ENCODE assay signal across 9 mouse cellular contexts in genomic region chr3:55828481-55829256, GRCm38 (mm10). TPM values are rescaled to one million over a fixed set of nuclear protein-coding genes. Genes with fewer than 3 reads are reported as not detected.
DNase-seq lines count a peak whose midpoint lies in the region; ATAC-seq and TF ChIP-seq lines count a peak whose summit lies in the region.
"Had no signal": no experiment of that assay in that cellular context is flagged by ENCODE, and none has a peak within 500 bp of the region (broad histone marks: within the 10 kb centered on the region; RNA-seq: fewer than 3 reads in every experiment).

No protein-coding gene starts in this region.

- H3K4me2 ChIP-seq in lung, embryonic 14.5 days: no peak overlapping the region
- H3K4me2 ChIP-seq in hindbrain, embryonic 14.5 days (replicated peaks): no peak overlapping the region
- no peak overlapping the region for H3K4me2 ChIP-seq in forebrain, embryonic 11.5 days (ENCODE audit: low read depth, low read length, severe bottlenecking)

- H3K4me1 ChIP-seq in lung, embryonic 14.5 days (ENCODE audit: insufficient read depth): no peaks in the 10 kb centered on the region
- H3K4me1 ChIP-seq in hindbrain, embryonic 14.5 days (replicated peaks; ENCODE audit: control insufficient read depth, insufficient read depth, low read length): peaks cover 20% of the 10 kb centered on the region
- H3K4me1 ChIP-seq in forebrain, embryonic 11.5 days (replicated peaks; ENCODE audit: control insufficient read depth, insufficient read depth, low read length): no peaks in the 10 kb centered on the region

- H3K4me3 ChIP-seq in lung, embryonic 14.5 days (ENCODE audit: low read depth, low read length): no peak overlapping the region
- H3K4me3 ChIP-seq in hindbrain, embryonic 14.5 days (replicated peaks; ENCODE audit: low read length): no peak overlapping the region
- H3K4me3 ChIP-seq in left cerebral cortex, adult 2 months: no peak overlapping the region
- no peak overlapping the region for H3K4me3 ChIP-seq in forebrain, embryonic 11.5 days (ENCODE audit: low read depth, low read length)

- DNase-seq in lung, embryonic 14.5 days: peak; percentile 74
- no peak for DNase-seq in lung, postnatal 4 days
- DNase-seq in c-Kit-positive CD71-negative TER-119-negative erythroid progenitor cells, embryonic 14.5 days (ENCODE audit: low read depth): peak; percentile 31
- no peak for DNase-seq in hindbrain, embryonic 14.5 days (ENCODE audit: low spot score)
- no peak for DNase-seq in cerebellum, adult 11-12 months
- DNase-seq in left cerebral cortex, adult 2 months (ENCODE audit: extremely low spot score in 1 of 2, low spot score in 2 of 2): no peak
- DNase-seq in forebrain, embryonic 11.5 days (ENCODE audit: low spot score): no peak

- H3K9ac ChIP-seq in lung, embryonic 14.5 days: no peak overlapping the region
- H3K9ac ChIP-seq in hindbrain, embryonic 14.5 days: no peak overlapping the region
- H3K9ac ChIP-seq in forebrain, embryonic 11.5 days (ENCODE audit: low read length): no peak overlapping the region

- WGBS in lung, embryonic 14.5 days: 24% methylated on average over 10 of the region's 10 CpGs
- WGBS in hindbrain, embryonic 14.5 days: 46% methylated on average over 10 of the region's 10 CpGs
- WGBS in forebrain, embryonic 11.5 days: 66% methylated on average over 10 of the region's 10 CpGs

- H3K27ac ChIP-seq in lung, embryonic 14.5 days (ENCODE audit: low read depth): peak overlapping the region; percentile 28; the same call in 1 of the 2 replicates
- H3K27ac ChIP-seq in hindbrain, embryonic 14.5 days: peak overlapping the region; percentile 62; the same call in 1 of the 2 replicates
- H3K27ac ChIP-seq in left cerebral cortex, adult 2 months: no peak overlapping the region
- H3K27ac ChIP-seq in forebrain, embryonic 11.5 days (ENCODE audit: low read depth, low read length): no peak overlapping the region

- ATAC-seq in lung, embryonic 14.5 days (ENCODE audit: insufficient read depth): peak; percentile 93
- ATAC-seq in hindbrain, embryonic 14.5 days (ENCODE audit: low FRiP score): no peak
- ATAC-seq in megakaryocyte, adult 5-6 weeks (ENCODE audit: poor library complexity, severe bottlenecking): peak; percentile 90
- ATAC-seq in forebrain, embryonic 11.5 days (replicated peaks; ENCODE audit: low FRiP score): no peak
- ATAC-seq: Patski had no signal

- H3K27me3 ChIP-seq in lung, embryonic 14.5 days (ENCODE audit: insufficient read depth, low read length): no peaks in the 10 kb centered on the region
- H3K27me3 ChIP-seq in hindbrain, embryonic 14.5 days (ENCODE audit: control insufficient read depth, insufficient read depth, low read length): no peaks in the 10 kb centered on the region
- H3K27me3 ChIP-seq in forebrain, embryonic 11.5 days (ENCODE audit: control insufficient read depth, insufficient read depth, low read length): no peaks in the 10 kb centered on the region
- H3K27me3 ChIP-seq: Patski had no signal

- H3K36me3 ChIP-seq in lung, embryonic 14.5 days (ENCODE audit: insufficient read depth): no peaks in the 10 kb centered on the region
- no peaks in the 10 kb centered on the region for H3K36me3 ChIP-seq in hindbrain, embryonic 14.5 days (replicated peaks; ENCODE audit: control insufficient read depth, insufficient read depth)
- no peaks in the 10 kb centered on the region for H3K36me3 ChIP-seq in forebrain, embryonic 11.5 days (ENCODE audit: control insufficient read depth, insufficient read depth, low read length)

- intact Hi-C loops in left cerebral cortex, adult 2 months (cut with DNase I): no loop called here

- no peak for TF ChIP-seq CTCF in lung, embryonic 14.5 days (IDR thresholded peaks at IDR 0.05; ENCODE audit: low read depth)
- no peak for TF ChIP-seq CTCF in left cerebral cortex, adult 2 months (IDR thresholded peaks at IDR 0.05)

- no peaks in the 10 kb centered on the region for H3K9me3 ChIP-seq in lung, embryonic 14.5 days (ENCODE audit: low read depth, low read length)
- no peaks in the 10 kb centered on the region for H3K9me3 ChIP-seq in hindbrain, embryonic 14.5 days (ENCODE audit: control insufficient read depth, low read length)
- no peaks in the 10 kb centered on the region for H3K9me3 ChIP-seq in forebrain, embryonic 11.5 days (ENCODE audit: control insufficient read depth, low read length)

RNA-seq across cellular contexts. Expression of gene Mab21l1, which starts 46.4 kb away (rescaled TPM):
- 0.78 and 1.1 TPM in 2 replicates for polyA plus RNA-seq in lung, embryonic 14.5 days (2014; fragmentation: Nextera tagmentation; extraction: Ambion mirVana)
- polyA plus RNA-seq in hindbrain, embryonic 14.5 days (2014; fragmentation: Nextera tagmentation; extraction: Ambion mirVana): 131 and 149 TPM in 2 replicates
- not detected in 2 replicates for total RNA-seq in megakaryocyte, adult 5-6 weeks (2015)
- not detected in 2 replicates for total RNA-seq in megakaryocyte, adult 5-6 weeks (2017)
- total RNA-seq in left cerebral cortex, adult 2 months (2021): 1 to 10 TPM; 1.7 to 2.0 TPM
- polyA plus RNA-seq in forebrain, embryonic 11.5 days (2014; fragmentation: Nextera tagmentation; extraction: Ambion mirVana): 16.6 and 20.5 TPM in 2 replicates

Comparison
In these comparisons a context has a peak if more than half of its experiments do, and no peak if none do; other contexts are left out.
1. DNase-seq: peak in lung, embryonic 14.5 days (single experiment) and c-Kit-positive CD71-negative TER-119-negative erythroid progenitor cells, embryonic 14.5 days (single experiment); none in lung, postnatal 4 days (0 of 2), hindbrain, embryonic 14.5 days (single experiment), cerebellum, adult 11-12 months (single experiment), left cerebral cortex, adult 2 months (0 of 2) and forebrain, embryonic 11.5 days (single experiment).
2. ATAC-seq: peak in lung, embryonic 14.5 days (single experiment) and megakaryocyte, adult 5-6 weeks (single experiment); none in hindbrain, embryonic 14.5 days (single experiment) and forebrain, embryonic 11.5 days (single experiment).
3. H3K27ac ChIP-seq: peak in lung, embryonic 14.5 days (single experiment) and hindbrain, embryonic 14.5 days (single experiment); none in left cerebral cortex, adult 2 months (single experiment) and forebrain, embryonic 11.5 days (single experiment).